Mouse (Mus musculus) kidney, adult 2 months (tissue): ENCODE measurements around the gene Rnf144a.

Source experiments
- CTCF ChIP-seq: fragments of 200-500 bp; conservative IDR thresholded peaks from 2 replicates; pipeline ENCODE4 v1.5.1; 2011; ENCODE audit warnings: low read depth, mild to moderate bottlenecking, control low read depth, low read length, moderate library complexity, mixed read lengths; ENCODE audit not compliant: insufficient read depth, insufficient read length
- POLR2A ChIP-seq: fragments of 200-500 bp; IDR thresholded peaks from one replicate; pipeline ENCODE4 v1.6.1; 2011; ENCODE audit warnings: low read depth, low read length, control low read depth

GRCm38 (mm10) chr12:26339886-26340285 lies 75.2 kb downstream of the Rnf144a start:
- TF ChIP-seq CTCF: no peak
- TF ChIP-seq POLR2A: no peak
